Mouse (Mus musculus) neutrophil, adult 83 days (primary cell): ENCODE measurements around the gene Olfr114. TPM values are rescaled to one million over a fixed set of nuclear protein-coding genes. Genes with fewer than 3 reads are reported as not detected.

Source experiments
- total RNA-seq, 2 experiments: library from RNA; stranded (reverse); gene quantifications; one replicate each; pipeline ENCODE4 v1.2.4; 2023

Olfr114 gene
- not detected for total RNA-seq

GRCm38 (mm10) chr17:37592643-37593042, at the start of gene Olfr114:
TSS of gene Olfr114 (minus strand) at chr17:37592743.

GRCm38 (mm10) chr17:37627009-37627408, 34.5 kb upstream of the Olfr114 start, which contains the start of the genes Olfr115 and Olfr116:
TSS of gene Olfr115 (minus strand) at chr17:37627109.
TSS of gene Olfr116 (minus strand) at chr17:37627199.

GRCm38 (mm10) chr17:37577563-37577962, 15.0 kb downstream of the Olfr114 start, which contains the start of gene Olfr113:
TSS of gene Olfr113 (minus strand) at chr17:37577663.

GRCm38 (mm10) chr17:37569351-37569750, 23.2 kb downstream of the Olfr114 start, which contains the start of gene Olfr112:
TSS of gene Olfr112 (minus strand) at chr17:37569451.

Other genes starting within 250 kb of the Olfr114 start
- gene Olfr104-ps, start 233.2 kb downstream of the Olfr114 start, total RNA-seq, result not detected
- gene Olfr105-ps, start 213.7 kb downstream of the Olfr114 start, total RNA-seq, result not detected
- gene Olfr106-ps, start 202.3 kb downstream of the Olfr114 start, total RNA-seq, result not detected
- gene Olfr107, start 193.5 kb downstream of the Olfr114 start, total RNA-seq, result not detected
- gene Olfr108, start 147.3 kb downstream of the Olfr114 start, total RNA-seq, result not detected
- gene Olfr109, start 133.8 kb downstream of the Olfr114 start, total RNA-seq, result not detected
- gene H2-M2, start 109.2 kb downstream of the Olfr114 start, total RNA-seq, result not detected
- gene Olfr110, start 100.3 kb downstream of the Olfr114 start, total RNA-seq, result not detected
- gene Olfr111, start 84.7 kb downstream of the Olfr114 start, total RNA-seq, result not detected
- not detected for gene Olfr112, start 23.3 kb downstream of the Olfr114 start, total RNA-seq
- gene Olfr113, start 15.1 kb downstream of the Olfr114 start, total RNA-seq, result not detected
- gene Olfr115, start 34.4 kb upstream of the Olfr114 start, total RNA-seq, result not detected
- gene Olfr116, start 34.5 kb upstream of the Olfr114 start, total RNA-seq, result not detected
- not detected for gene Olfr117, start 71.0 kb upstream of the Olfr114 start, total RNA-seq
- gene Olfr118, start 74.2 kb upstream of the Olfr114 start, total RNA-seq, result not detected
- gene Olfr119, start 103.8 kb upstream of the Olfr114 start, total RNA-seq, result not detected
- not detected for gene Olfr120, start 129.1 kb upstream of the Olfr114 start, total RNA-seq
- not detected for gene Olfr121, start 156.1 kb upstream of the Olfr114 start, total RNA-seq
- not detected for gene Olfr122, start 175.9 kb upstream of the Olfr114 start, total RNA-seq
- gene Olfr123, start 200.8 kb upstream of the Olfr114 start, total RNA-seq, result not detected
- gene Olfr124, start 207.1 kb upstream of the Olfr114 start, total RNA-seq, result not detected
- gene Olfr125, start 240.2 kb upstream of the Olfr114 start, total RNA-seq, result not detected